Mouse (Mus musculus) ovary, postnatal 10 days (tissue): ENCODE results near the gene Scg3.
"Not testable (repeated sequence)": the region's sequence is repeated elsewhere in the genome, so short reads cannot be mapped to it uniquely, and the experiment has no call there.

Source experiments
- DNase-seq: peaks from one replicate; pipeline ENCODE4 v3.0.0; 2022; ENCODE audit warnings: low spot score

Gene Scg3

GRCm38 (mm10) chr9:75683426-75684191, at the start of gene Scg3:
Gene Scg3 (minus strand): TSS chr9:75684056.
- DNase-seq, result peak; percentile 54

GRCm38 (mm10) chr9:75719952-75720687, 36.3 kb upstream of the Scg3 start:
- peak; percentile 29 for DNase-seq

DNA sequence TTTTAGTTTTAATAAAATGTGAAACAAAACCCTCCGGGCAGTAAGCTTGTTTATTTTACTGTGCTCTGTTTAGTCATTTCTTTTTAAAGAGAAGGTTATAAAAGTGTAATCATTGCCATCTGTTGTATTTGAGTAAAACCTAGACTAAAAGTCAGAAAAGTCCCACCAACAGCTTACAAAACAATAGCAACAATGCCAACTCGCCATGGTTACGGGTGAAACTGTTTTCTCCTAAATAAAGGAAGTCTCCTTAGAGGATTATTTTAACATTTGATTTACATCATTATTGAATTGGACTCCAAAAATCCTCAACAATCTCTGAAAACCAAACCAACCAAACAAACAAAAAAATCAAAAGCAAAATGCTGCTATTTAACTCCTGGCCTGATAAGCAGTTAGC, 35.6 kb upstream of the Scg3 start:
- no peak for DNase-seq

GRCm38 (mm10) chr9:75684772-75685171, 916 bp upstream of the Scg3 start:
- no peak for DNase-seq

GRCm38 (mm10) chr9:75684292-75684691, 436 bp upstream of the Scg3 start:
- DNase-seq, result no peak

DNA sequence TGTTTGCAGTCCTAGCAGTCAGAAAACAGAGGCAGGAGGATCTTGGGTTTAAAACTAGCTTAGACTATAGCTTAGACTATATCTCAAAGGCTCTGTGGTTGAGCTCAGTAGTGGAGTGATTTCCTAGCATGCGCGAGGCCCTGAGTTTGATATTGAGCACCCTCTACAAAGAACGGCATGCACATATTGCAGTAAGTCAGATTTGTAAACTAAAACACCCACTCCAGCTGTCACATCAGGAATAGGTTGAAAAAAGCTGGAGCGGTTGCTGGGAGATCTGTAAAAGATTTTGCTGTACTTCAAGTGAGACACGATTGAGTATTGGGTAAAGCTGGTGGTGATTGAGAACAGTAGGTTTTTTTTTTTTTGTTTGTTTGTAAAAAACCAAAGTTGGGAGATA, 3.2 kb downstream of the Scg3 start:
- no peak for DNase-seq

GRCm38 (mm10) chr9:75679629-75680028, 4.2 kb downstream of the Scg3 start:
- no peak for DNase-seq

GRCm38 (mm10) chr9:75678341-75678740, 5.5 kb downstream of the Scg3 start:
- no peak for DNase-seq

GRCm38 (mm10) chr9:75676226-75676625, 7.6 kb downstream of the Scg3 start:
- no peak for DNase-seq

GRCm38 (mm10) chr9:75672769-75673168, 11.1 kb downstream of the Scg3 start:
- no peak for DNase-seq

- no peak for DNase-seq
Observed at GRCm38 (mm10) chr9:75666612-75667011, 17.2 kb downstream of the Scg3 start.

- DNase-seq, result no peak
Observed at GRCm38 (mm10) chr9:75665364-75665763, 18.5 kb downstream of the Scg3 start.

- no peak for DNase-seq
Observed at GRCm38 (mm10) chr9:75660917-75661316, 22.9 kb downstream of the Scg3 start.

GRCm38 (mm10) chr9:75656456-75656855, 27.4 kb downstream of the Scg3 start:
- DNase-seq, result not testable (repeated sequence)

- no peak for DNase-seq
Observed at GRCm38 (mm10) chr9:75653981-75654911, 29.6 kb downstream of the Scg3 start.

DNA sequence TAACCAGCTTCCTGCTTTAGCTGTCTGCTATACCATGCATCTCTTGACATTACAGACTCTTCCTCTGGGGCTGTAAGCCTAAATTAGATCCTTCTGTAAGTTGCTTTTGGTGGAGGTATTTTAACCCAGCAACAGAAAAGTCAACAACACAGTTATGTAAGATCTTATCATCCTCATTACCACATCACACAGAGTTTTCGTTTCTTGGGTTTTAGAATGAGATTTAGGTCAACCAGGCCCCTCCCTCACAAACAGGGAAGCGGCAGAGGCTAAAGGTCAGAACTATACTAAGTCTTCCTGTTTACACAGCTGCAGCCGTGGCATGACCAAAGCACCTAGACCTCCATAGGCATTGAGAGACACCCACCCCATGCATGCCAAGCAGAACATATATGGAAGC, 38.5 kb downstream of the Scg3 start:
- DNase-seq, result no peak

GRCm38 (mm10) chr9:75634226-75634625, 49.6 kb downstream of the Scg3 start:
- no peak for DNase-seq

- no peak for DNase-seq
Observed at GRCm38 (mm10) chr9:75633603-75634002, 50.3 kb downstream of the Scg3 start.

DNA sequence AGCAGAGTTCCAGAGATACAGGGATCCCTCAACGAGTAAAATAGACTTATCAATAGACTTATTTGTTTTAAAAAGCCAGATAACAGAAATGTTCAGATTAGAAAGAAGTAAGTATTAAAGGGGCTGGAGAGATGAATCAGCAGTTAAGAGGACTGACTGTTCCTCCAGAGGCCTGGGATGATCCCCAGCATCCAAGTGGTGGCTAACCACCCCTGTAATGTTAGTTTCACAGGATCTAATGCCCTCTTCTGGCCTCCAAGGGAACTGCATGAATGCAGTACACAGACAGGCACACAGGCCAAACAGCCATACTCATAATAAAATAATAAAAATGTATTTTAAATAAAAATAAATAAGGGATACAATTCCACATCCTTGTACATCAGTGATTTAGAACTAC, 51.0 kb downstream of the Scg3 start:
- DNase-seq, result no peak

GRCm38 (mm10) chr9:75632111-75632510, 51.7 kb downstream of the Scg3 start:
- DNase-seq, result no peak

DNA sequence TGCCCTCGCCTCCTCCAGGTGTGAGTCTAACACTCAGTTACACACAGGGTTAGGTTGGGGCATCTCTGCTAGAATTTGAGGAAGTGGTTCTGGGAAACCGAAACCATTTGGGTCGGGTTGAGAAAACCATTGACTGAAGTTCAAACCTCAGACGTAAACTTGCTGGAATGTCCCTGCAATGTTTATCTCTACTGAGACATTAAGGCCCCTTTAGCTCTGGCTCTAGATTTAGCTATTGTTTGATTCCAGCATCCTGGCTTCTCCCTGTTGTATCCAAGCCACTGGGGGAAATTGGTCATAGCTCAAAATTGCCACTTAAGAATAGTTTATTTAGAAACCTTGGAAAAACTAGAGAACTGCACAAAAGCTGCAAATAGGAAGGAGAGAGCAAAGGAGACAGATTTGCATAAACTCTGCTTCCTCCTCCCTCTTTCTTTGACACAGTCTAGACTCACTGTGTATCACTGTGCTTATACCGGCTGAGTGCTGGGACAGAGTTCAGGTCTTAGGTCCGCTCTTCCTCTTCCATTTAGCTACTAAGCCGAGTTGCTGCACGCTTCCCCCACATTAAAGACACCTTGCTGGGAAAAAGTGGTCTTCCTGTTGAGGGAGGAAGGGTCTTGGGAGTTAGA, 52.9 kb downstream of the Scg3 start:
- no peak for DNase-seq

- DNase-seq, result no peak
Observed at GRCm38 (mm10) chr9:75626308-75626604, 57.6 kb downstream of the Scg3 start.
